Mouse (Mus musculus) gastrocnemius, adult 18-20 months (tissue): ENCODE results near the gene Srebf1. TPM values are rescaled to one million over a fixed set of nuclear protein-coding genes. Genes with fewer than 3 reads are reported as not detected.

Experiments used
- DNase-seq: peaks from one replicate; pipeline ENCODE4 v3.0.0; 2021; ENCODE audit warnings: low spot score
- total RNA-seq, 2 experiments: library from RNA; stranded (reverse); gene quantifications; 2 replicates each; pipeline ENCODE4 v1.2.3; 2021

Gene Srebf1
- total RNA-seq, 2 experiments from 2014 or later: 32.4 to 35.9 TPM

DNA sequence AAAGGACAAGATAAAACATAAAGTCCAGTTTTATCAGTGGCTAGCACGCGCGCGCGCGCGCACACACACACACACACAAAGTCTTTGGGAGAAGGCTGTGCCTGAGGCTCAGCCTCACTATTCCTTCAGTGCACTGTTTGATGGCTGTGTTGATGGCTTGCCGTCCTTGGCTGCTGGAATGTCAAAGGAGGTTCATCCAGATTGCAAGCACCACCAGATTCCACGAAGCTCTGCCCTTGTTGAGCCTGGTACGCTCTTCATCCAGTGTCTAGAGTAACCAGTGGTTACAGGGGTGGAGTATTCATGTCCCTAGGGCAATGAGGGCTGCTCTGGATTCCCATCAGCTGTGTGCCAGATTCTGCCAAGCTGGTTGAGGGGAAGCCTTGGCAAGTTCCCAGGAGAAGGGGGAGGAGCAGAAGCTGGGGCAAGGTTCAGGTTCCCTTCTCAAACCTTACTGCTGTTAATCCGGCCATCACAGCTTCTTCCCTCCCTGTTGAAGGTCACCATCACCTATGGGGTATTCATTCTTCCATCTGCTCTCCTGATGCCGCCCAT lies 40.2 kb downstream of the Srebf1 start:
- peak; percentile 51 for DNase-seq

DNA sequence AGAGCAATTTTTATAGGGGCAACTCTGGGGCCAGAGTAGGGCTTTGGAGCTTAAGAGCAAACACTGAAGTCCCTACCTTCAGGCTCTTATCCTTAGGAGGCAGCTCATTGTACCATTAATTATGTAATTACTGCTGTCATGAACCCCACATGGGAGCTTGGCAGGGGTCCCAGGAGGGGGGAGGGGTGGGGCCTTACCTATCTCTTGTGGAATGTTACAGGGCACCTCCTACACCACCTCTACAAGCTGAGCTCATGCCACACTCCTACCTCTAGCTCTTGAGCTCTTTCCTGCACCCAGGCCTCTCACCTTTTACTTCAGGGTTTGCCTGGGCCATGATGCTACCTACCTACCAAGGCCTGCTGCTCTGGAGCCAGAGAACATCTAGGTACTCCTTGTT lies 43.9 kb downstream of the Srebf1 start:
- DNase-seq: no peak

DNA sequence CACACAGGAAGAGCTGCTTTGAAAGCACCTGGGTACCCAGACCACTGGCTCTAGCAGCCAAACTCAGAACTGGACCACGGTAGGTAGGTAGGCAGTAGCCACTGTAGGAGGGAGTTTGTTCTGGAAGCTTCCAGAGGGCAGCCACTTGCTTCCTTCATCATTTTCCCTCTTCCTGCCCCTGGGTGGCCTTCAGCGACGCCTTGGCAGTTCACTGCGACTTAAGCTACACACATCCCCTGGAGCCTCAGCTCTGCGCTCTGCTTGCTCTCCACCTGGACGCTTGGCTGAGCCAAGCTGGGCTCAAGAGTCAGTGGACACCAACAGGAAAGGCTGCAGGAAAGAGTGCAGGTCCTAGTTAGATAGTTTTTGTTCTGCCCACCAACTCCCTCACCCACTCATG lies 44.4 kb downstream of the Srebf1 start:
- DNase-seq: no peak

DNA sequence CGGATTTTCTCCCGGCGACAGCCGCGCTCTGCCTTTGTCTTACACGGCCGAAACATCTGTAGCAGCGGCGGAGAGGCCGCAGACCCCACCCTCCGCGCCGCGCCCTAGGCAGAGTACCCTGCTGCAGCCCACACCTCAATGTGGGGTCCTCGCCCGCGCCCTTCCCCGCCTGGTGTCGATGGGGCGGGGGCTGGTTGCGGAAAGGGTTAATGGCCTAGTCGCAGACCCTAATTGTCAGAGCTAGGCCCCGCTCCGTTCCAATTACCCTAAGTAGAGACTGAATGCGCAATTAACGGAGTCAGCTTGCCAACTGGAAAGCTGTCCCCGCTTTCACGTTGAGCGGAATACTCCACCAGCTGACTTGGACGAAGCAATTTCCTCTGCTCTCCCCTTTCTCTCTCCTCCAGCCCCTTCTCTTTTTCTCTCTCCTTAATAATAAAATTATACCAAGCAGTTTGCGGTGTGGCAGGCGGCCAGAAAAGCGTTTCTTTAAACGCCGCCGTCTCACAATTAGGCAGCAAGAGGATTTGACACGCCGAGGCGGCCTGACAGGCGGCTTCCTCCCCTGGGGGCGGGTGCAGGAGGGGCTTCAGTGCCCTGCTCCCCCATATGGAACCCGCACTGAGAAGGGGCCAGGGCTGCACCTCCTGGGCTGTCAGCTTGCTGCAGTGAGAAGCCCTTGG lies 45.3 kb downstream of the Srebf1 start:
- DNase-seq: peak; percentile 29

DNA sequence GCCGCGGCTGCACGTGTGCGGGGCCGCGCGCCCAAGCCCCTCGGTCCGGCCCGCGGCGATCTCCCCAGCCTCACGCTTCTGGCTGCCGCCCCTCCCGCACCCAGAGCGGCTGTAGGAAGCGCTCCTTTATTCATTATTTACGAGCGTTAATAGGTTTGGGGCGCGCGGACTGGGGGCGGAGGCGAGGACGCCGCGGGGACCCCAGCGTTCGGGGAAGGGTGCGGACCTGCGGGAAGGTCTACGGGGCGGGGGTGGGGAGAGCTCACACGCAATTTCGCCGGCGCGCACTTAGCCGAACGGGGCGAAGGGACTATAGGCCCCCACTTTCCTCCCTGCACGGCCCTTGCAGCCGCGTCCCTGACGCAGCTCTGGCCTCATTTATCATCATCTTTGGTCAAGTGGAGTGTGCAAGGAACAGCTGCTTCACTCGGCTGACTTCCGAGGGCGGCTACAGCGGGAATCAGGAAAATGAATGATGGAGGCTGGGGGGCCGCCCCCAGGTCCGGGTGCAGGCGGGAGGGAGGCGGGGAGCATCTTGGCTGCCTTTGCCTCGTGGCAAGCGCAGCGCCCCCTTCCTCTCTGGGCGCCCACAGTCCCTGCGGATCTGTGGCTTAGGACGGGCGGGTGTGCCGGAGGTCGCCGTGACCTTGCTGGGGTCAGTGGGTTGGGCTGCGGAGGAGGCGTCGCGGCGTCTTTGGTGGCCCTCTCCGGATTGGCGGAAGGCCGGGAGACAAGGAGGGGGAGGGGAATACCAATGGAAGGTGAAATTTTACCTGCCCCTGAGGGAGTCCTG lies 46.0 kb downstream of the Srebf1 start:
- DNase-seq: peak; percentile 68

DNA sequence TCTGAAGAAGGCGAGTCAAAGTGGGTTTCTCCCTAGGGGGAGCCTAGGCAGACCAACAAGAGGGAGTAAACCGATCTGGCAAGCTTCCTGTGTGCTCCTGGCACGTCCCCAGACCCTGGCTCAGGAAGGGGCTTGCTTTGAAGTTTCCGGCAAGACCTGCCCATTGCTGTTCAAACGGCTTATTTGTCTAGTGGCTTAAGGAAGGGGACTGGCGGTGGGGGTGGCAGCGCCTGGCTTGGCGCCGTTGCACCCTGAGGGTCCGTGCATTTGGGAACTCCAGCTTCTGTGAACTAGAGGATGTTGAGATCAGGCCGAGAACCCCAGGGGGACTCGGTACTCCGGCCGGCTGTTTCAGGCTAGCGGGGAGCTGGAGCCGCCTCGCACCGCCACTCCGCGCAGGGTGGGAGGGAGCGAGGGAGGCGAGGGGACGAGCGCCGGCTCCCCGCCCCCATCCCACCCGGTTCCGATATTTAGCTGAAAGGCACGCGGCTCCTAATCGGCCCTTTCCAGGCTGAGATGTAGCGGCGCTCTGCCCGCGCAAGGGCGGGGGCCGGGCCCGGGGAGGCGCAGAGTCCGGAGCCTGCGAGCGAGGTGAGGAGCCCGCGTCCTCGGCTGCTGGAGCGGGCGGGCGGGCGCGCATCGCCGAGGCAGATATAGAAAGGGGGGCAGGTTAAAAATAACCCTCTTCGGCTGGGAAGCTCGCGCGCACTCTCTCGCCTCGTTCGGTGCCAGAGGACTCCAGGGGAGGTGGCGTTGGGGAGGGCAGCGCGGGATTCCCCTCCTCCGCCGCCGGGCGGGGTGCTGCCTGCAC lies 46.8 kb downstream of the Srebf1 start:
- DNase-seq: peak; percentile 80

DNA sequence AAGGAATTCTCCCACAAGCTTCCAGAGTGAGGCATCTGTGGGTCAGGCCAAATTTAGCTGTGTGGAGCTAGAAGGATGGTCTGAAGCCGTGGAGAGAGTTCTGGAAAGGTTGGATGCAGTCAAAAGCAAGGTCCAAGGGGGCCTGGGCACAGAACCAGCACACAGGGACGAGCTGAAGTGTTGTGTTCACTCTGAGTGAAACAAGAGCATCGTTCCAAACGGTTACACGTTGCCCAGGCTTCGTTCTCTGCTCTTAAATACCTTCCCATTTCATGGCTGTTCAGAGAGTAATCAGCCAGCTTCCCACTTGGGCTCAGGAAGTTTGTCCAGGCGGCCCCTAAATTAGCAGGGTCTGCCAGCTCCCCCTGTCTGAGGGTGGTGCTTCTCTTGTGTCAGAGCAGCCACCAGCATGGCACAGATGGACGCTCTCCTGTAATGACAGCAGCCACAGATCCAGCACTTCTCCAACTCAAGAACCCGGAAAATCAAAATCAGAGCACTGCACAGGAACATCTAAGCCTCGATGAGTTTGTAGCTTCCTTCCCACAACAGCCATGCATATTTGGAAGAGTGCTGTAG lies 48.7 kb downstream of the Srebf1 start:
- no peak for DNase-seq

DNA sequence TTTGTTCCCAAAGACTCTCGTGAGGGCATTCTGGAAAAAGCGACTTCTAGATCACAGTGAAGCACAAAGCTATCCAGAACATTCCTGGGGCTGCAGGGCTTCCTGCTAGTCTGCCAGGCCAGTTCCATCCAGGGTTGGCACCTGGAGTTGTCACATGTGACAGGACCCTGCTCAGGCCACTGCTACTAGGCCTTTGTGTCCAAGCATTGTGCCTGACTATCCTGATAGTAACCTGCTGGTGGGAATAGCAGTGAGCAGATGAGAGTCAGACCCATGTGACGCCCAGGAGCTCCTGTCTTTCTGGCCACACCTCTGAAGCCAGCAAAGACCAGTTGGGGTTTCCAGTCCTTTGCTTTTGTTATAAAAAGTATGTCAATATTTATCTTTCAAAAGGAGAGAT lies 50.3 kb downstream of the Srebf1 start:
- DNase-seq: no peak

DNA sequence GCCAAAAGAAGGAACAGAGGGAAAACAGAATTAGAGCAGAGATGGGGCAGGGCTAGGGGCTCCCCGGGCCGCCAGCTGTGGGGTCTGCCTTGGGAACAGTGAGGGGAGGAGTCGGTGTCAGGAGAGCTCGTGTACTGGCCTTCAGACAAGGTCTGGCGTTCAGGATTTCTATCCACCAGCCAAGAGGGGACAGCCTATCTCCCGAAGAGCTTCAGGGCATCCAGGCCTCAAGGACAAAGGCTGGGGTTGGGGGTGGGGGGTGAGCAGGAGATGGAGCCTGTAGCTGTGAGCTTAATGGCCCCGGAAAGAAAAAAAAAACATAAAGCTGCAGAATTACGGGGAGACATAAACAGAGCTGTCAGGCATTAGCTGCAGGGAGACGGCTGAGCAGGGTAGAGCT lies 53.6 kb downstream of the Srebf1 start:
- DNase-seq: no peak

DNA sequence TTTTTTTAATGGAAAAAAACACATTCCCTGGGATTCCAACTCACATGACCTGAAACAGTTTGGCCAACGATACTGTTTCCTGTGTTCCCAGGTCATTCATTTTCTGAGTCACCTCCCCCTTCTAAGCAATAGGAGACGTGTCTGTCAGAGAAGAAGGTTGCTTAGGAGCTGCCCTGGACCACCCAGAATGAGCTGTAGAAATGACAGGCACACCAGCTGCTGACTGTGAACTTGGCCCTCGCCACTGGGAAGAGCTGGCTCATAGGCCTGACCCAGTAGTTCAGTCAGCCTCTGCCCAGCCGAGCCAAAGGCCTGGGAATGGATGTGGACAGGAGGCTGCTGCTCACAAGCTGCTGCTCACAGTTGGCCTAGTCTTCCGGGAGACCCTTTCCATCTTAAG lies 57.3 kb downstream of the Srebf1 start:
- peak; percentile 40 for DNase-seq

DNA sequence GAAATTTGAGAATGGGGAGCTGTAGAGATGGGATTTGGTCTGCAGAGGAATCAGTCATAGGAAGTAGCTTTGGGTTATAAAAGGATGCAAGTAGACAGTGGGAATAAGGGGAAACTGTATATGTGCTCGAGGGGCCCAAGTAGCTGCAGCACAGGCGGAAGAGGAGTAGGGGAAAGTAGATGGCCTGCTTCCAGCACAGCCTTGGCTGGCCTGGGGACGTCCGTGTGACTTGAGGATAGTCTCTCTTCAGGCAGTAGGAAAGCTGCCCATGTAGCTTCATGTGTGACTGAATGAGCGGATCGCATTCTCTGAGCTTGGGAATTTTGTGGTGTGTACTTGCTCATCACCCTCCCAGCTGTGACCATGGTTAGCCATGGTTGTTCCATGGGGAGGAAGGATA lies 57.9 kb downstream of the Srebf1 start:
- DNase-seq: peak; percentile 39

DNA sequence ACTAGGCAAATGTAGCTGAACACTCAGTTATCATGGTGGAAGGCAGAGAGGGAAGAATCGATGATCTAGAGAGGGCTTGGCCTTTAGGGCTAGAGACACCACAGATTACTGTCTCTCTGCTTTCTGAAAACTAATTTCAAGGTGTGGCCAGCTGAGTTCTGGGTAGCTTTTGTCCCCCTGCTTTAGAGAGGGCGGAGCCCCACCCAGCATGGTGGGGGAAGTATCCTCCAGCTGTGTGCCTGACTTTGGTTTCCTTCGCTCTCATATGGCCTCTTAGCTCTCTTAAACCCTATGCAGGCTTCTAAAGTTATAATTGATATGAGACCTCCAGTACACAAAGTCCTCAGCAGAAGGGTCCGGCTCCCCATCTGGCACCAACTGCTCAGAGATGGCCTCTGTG lies 59.0 kb downstream of the Srebf1 start:
- DNase-seq: no peak

DNA sequence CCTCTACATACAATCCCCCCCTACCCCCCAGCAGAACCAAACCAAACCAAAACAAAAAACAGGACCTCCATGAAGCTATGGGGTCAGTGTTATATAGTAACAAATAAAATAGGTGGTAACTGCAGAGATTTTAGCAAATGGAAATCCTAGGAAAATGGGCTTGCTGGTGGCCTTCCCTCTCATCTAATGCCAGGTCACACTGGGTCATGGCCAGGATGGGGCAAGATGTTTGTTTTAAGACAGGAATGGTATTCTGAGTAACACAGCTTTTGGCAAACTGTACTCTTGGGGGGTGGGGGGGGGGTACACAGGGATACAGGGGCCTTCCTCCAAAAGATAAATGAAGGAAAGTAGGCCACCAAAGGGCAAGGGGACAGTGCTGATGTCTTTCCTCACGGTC lies 59.8 kb downstream of the Srebf1 start:
- no peak for DNase-seq

DNA sequence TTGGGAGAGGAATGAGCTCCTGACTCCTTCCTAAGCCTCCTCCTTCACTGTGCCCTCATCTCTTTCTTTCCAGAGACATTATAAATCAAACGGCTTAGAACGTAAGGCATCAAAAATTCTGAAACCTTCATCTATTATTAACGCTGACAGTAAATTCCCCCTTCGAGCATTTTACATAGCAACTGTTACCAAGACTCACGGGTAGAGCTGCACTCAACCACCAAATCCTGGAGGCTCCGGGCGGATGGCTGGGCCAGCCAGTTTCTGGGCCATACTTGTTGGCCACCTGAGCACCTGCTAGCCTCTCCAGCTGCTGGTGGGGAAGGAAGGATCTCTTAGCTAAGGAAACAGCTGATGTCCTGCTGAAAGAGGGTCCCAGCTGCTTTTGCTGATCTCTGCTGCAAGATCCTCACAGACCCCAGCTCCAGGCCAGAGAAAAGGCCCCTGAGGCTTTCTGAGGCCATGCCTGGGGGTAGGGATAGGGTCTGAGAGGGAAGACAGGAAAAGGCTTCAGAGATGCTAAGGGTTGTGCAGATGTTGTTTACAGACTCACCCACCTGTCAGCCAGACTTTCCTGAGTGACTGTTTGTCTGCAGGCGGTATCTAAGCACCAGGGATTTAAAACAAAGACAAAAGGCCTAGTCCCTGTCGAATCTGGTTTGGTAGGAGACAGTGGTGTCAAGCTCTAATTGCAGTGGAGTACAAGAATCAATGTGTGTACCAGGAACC lies 61.1 kb downstream of the Srebf1 start:
- DNase-seq: no peak

DNA sequence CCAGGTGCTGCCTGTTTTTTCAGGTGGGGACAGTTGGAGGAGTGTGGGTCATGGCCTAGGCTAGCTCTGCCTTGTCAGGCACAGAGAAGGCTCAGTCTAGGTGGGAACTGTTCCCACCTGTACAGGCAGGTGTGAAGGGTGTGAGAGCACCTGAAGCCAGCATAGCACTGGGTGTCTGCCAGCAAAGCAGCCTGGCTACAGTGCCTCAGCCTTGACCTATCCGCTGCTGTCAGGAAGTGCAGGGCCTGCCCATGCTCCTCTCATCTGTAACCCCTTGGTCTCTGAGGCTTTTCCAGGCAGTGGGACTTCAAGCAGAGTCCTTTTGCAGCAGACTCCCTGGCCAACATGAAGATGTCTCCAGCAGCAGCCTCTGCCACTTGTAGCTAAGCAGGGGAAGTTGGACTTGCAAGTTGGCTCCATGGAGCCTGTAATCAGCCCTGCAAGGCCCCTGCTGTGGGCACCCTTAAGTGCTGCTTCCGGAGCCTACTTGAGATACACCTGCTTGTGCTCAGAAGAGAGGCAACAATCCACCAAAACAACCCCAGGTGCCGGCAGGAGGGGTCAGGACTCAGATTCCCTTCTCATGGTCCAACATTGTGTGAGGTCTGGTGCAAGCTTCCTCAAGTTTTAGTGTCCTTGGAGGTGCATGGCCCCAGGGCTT lies 61.8 kb downstream of the Srebf1 start:
- DNase-seq: no peak

DNA sequence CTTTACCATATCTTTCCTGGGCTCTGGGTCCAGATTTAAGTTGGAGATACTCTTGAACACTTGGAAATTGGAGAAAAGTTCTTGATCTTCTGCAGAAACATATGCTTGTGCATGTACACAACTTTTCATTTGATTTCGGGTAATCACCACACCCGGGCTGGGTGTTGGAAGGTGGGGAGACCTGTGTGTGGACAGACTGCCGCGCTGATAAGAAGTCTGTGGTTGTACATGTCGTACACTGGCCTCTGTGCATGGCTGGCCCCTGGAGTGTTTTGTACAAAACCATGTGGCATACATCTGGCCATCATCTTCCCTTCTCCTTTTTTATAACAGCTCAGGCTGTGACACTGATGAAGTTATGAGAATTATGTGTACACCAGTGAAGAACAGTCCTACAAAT lies 62.4 kb downstream of the Srebf1 start:
- DNase-seq: no peak

DNA sequence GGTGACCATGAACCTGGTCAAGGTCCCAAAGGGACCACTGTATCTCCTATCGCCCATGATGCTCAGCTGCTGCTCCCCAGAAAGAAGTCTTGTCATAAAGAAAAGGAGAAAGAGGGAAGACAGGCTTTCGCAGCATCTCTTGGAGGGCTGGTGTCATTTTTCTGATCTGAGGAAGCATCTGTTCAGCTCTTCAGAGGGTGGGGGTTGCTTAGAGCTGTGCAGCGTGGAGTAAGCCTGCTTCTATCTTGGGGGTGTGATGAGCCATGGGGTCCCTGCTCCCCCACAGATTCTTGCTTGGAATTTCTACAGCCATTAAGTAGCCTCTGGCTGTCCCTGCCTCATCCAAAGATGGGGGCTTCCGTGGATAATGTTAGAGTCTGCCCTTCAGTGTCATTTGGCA lies 64.1 kb downstream of the Srebf1 start:
- no peak for DNase-seq

DNA sequence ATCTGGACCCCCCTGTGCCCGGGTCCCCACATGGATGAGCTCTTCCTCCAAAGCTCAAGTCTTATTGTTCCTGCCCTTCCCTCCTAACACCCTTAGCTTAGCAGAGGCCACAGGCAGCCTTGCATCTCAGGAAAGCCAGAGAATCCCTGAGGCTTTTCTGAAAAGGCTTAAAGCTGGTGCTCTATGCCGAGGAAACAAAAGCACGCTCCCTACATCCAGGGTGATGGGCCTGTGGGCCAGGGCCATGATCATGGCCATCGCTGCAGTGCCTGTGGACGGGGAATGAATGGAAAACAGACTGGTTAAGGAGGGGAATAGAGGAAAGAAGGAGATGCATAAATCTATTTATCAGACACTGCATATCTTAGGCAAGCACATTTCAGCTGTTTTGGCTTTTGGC lies 66.7 kb downstream of the Srebf1 start:
- no peak for DNase-seq

DNA sequence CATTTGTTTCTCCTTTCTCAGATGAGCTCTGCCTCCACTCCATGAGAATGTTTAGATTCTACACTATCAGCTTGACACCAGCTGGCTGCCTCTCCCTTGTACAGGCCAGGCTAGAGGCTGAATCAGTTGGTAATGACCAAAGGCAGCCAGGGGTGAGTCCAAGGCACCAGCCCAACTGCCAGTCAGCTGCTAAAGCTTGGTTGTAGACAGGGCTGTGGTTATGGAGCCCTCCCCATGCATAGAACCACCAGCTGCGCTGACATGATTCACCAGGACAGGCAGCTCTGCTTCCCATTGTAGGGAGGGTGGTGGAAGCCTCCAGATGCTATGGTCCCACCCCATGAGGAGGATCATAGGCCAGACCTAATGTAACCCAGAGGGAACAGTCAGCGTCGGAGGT lies 68.4 kb downstream of the Srebf1 start:
- DNase-seq: no peak

DNA sequence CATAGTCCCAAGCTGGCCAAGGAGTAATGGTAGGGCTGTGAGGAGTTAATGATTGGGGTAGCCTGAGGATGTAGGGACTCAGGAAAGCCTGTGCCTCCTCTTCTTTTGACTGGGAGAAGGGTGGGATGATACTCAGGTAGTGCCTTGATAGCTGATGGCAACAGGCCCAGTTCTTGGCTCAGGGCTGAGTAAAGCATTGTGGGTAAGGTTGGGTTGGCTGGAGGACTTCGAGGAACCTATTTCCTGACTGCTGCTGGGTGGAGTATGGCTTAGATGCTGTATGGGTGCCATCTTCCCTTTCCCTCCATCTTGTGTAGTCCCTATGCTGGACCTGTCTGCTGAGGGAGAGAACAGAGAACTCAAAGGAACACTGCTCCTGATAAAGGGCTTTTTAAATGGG lies 70.0 kb downstream of the Srebf1 start:
- DNase-seq: no peak
